Mouse (Mus musculus) heart, embryonic 12.5 days (tissue): ENCODE results near the gene Synj2. TPM values are rescaled to one million over a fixed set of nuclear protein-coding genes. Genes with fewer than 3 reads are reported as not detected.

ENCODE experiments used
- ATAC-seq: fragments of 200-750 bp; cut with Nextera tagmentation; 2 replicates; pipeline ENCODE4 v1.8.0; 2017; ENCODE audit warnings: moderate TSS enrichment, moderate library complexity; ENCODE audit not compliant: insufficient number of reproducible peaks, low FRiP score
- H3K27ac ChIP-seq: fragments of 300-500 bp; sonication (generic); 2 replicates; pipeline ENCODE4 v1.5.1; 2016; ENCODE audit warnings: mild to moderate bottlenecking, moderate library complexity; ENCODE audit not compliant: poor library complexity, severe bottlenecking
- H3K27me3 ChIP-seq: fragments of 300-500 bp; sonication (generic); replicated peaks from 2 replicates; pipeline ENCODE4 v1.6.1; 2016; ENCODE audit warnings: mild to moderate bottlenecking, moderate library complexity
- H3K36me3 ChIP-seq: fragments of 300-500 bp; sonication (generic); 2 replicates; pipeline ENCODE4 v1.6.1; 2016; ENCODE audit warnings: mild to moderate bottlenecking, moderate library complexity
- H3K4me1 ChIP-seq: fragments of 300-500 bp; sonication (generic); replicated peaks from 2 replicates; pipeline ENCODE4 v1.6.1; 2016; ENCODE audit warnings: mild to moderate bottlenecking
- H3K4me2 ChIP-seq: fragments of 300-500 bp; sonication (generic); 2 replicates; pipeline ENCODE4 v1.6.1; 2016; ENCODE audit warnings: mild to moderate bottlenecking, moderate library complexity
- H3K4me3 ChIP-seq: fragments of 300-500 bp; sonication (generic); 2 replicates; pipeline ENCODE4 v1.5.1; 2016; ENCODE audit warnings: mild to moderate bottlenecking
- H3K9ac ChIP-seq: fragments of 300-500 bp; sonication (generic); 2 replicates; pipeline ENCODE4 v1.6.1; 2016; ENCODE audit warnings: mild to moderate bottlenecking, moderate library complexity
- H3K9me3 ChIP-seq: fragments of 300-500 bp; sonication (generic); replicated peaks from 2 replicates; pipeline ENCODE4 v1.6.1; 2016; ENCODE audit warnings: mild to moderate bottlenecking, moderate library complexity
- WGBS: fragments of 180-500 bp; shearing (Covaris S2); methylation state at CpG from one replicate; pipeline ENCODE4 v1.1.7; 2016; 5-methylcytosine and 5-hydroxymethylcytosine counted together
- polyA plus RNA-seq: library from polyadenylated mRNA; unstranded; fragments of >200 nt; fragmentation: Nextera tagmentation; extraction: Ambion mirVana; gene quantifications from 2 replicates; pipeline ENCODE4 v1.2.1, GENCODE M21; 2016

Synj2 gene
- polyA plus RNA-seq, 1 experiment from 2014 or later: 3.9 TPM

DNA sequence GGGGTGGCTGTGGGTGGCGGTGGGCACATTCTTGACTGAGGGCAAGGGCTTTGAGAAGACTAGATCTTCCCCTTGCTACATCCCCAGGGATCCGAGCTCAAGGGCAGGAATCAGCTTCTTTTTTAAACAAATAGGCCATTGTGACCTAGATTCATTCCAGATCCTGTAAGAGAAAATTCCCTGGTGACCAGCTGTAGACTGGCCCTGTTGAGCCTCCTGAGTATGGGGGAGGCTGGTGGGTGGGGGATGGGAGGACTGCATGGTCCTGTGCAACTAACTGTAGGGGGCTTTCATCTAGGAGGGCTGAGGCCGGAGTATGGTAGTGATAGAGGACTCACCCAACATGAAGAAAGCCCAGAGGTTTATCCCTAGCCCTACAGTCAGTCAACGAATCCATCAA lies 47.0 kb downstream of the Synj2 start:
- Histone ChIP-seq H3K4me1 (peaks cover 44% of the 10 kb centered on the region), H3K4me2 (no peak overlapping the region), H3K36me3 (peaks cover 6% of the 10 kb centered on the region), H3K4me3 (no peak overlapping the region), H3K9me3 (no peaks in the 10 kb centered on the region), H3K27me3 (no peaks in the 10 kb centered on the region), H3K27ac (no peak overlapping the region), H3K9ac (no peak overlapping the region)
- no peak for ATAC-seq
- 71% methylated on average over 4 of the region's 4 CpGs for WGBS

DNA sequence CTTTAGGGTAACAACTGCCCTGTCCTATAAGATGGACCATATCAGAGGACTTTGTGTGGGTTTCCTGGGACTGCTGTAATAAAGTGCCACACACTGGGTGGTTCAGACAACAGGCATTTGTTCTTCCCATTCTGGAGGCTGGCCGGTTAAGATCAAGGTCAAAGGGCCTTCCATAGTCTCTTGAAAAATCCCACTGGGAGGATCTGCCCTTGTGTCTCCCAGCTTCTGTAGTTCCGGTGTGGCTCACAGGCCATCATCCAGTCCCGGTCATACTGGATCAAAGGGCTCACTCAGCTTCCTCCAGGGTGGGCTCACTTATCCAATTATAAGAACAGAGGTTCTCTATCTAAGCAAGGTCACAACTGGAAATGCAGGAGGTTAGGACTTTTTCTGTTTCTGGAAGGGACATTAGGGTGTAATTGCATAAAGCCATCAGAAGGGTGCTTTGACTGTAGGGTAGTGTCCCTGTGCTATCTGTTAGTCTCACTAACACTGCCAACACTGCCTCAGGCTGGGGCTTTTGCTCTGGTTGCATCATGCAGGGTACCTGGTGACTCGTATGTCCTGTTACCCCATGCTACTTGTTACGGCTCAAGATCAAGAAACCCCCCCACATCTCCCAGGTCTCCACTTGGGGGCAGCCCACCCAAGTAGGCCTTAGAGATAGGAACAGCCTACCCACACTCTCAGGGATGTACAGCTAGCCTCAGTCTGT lies 51.9 kb downstream of the Synj2 start:
- no peak overlapping the region for H3K27ac ChIP-seq
- H3K4me1 ChIP-seq: peaks cover 44% of the 10 kb centered on the region
- H3K27me3 ChIP-seq: no peaks in the 10 kb centered on the region
- WGBS: 78% methylated on average over 5 of the region's 5 CpGs
- no peak overlapping the region for H3K4me3 ChIP-seq
- no peak overlapping the region for H3K4me2 ChIP-seq
- H3K9me3 ChIP-seq: no peaks in the 10 kb centered on the region
- no peak overlapping the region for H3K9ac ChIP-seq
- H3K36me3 ChIP-seq: peaks cover 6% of the 10 kb centered on the region
- no peak for ATAC-seq

DNA sequence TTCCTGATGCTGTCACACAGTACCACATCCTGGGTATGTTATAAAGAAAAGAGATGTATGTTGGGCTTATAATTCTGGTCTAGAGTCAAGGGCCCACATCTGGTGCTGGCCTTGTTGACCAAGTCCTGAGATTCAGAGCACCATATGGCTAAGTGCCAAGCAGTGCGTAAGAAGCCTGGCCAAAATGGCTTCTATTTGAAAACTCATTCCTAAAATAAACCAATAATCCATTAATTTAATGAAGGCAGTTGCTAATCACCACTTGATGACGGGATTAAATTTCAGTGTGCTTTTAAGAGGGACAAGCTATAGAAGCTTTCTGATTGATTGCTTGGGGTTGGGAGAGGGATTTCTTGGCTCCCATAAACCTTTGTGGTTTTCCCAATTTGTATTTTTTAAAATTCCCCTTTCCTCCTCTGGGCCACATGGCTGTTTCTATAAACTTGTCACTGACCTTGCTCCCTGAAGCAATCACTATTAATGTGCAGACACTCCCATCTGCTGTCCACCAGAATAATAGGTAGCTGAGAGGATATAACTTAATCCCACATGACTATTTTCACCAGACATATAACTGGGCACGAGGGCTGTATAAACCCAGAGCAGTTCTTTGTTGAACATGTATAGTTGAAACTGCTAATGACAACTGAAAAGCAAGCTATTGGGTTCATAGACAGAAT lies 52.6 kb downstream of the Synj2 start:
- peaks cover 48% of the 10 kb centered on the region for H3K4me1 ChIP-seq
- no peak for ATAC-seq
- no peak overlapping the region for H3K9ac ChIP-seq
- H3K36me3 ChIP-seq: peaks cover 6% of the 10 kb centered on the region
- no peak overlapping the region for H3K4me2 ChIP-seq
- no peak overlapping the region for H3K4me3 ChIP-seq
- no peaks in the 10 kb centered on the region for H3K27me3 ChIP-seq
- H3K27ac ChIP-seq: no peak overlapping the region
- H3K9me3 ChIP-seq: no peaks in the 10 kb centered on the region
- WGBS: 87% methylated on average over 3 of the region's 3 CpGs

DNA sequence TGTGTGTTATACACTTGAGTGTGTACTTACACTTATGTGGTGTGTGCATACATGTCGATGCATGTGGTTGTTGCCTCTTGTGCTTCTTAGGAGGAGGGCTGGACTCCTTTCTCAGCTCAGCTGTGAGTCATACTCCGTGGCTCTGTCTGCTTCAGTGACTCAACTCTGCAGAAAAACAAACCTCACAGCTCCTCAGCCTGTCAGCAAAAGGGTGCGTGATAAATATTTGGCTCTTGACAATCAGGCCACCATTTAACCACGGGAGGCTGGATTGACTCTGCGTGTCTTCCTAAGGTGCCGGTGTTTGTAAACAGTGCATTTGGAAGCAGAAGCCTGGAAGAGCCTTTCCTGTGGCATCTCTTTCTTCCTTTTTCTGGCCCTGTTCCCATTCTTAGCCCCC lies 53.5 kb downstream of the Synj2 start:
- no peak overlapping the region for H3K4me3 ChIP-seq
- 48% methylated on average over 6 of the region's 6 CpGs for WGBS
- ATAC-seq: no peak
- H3K9ac ChIP-seq: peak overlapping the region; percentile 23; the same call in 1 of the 2 replicates
- H3K4me2 ChIP-seq: no peak overlapping the region
- H3K27ac ChIP-seq: no peak overlapping the region
- H3K36me3 ChIP-seq: peaks cover 3% of the 10 kb centered on the region
- H3K4me1 ChIP-seq: peaks cover 57% of the 10 kb centered on the region
- no peaks in the 10 kb centered on the region for H3K9me3 ChIP-seq
- H3K27me3 ChIP-seq: no peaks in the 10 kb centered on the region

DNA sequence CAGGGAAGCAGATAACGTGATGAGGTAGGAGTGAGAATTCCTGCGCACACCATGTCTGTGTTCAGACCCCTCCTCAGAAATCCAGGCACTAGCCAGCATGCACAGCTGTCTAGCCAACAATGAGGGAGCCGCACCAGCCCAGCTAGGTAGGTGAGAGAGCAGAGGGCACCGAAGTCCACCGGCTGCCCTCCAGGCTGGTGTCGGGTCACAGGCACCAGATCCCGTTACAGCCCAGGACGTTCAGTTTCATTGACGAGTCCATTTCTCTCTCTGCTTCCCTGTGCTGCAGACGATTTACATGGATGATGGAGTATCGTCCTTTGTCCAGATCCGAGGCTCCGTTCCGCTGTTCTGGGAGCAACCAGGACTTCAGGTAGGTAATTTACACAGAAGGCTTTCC lies 55.5 kb downstream of the Synj2 start:
- WGBS: 67% methylated on average over 14 of the region's 14 CpGs
- H3K36me3 ChIP-seq: no peaks in the 10 kb centered on the region
- H3K4me3 ChIP-seq: no peak overlapping the region
- ATAC-seq: no peak
- H3K27me3 ChIP-seq: no peaks in the 10 kb centered on the region
- H3K4me1 ChIP-seq: peaks cover 64% of the 10 kb centered on the region
- H3K27ac ChIP-seq: peak overlapping the region; percentile 96
- H3K4me2 ChIP-seq: peak overlapping the region; percentile 15; the same call in 1 of the 2 replicates
- no peak overlapping the region for H3K9ac ChIP-seq
- H3K9me3 ChIP-seq: no peaks in the 10 kb centered on the region

DNA sequence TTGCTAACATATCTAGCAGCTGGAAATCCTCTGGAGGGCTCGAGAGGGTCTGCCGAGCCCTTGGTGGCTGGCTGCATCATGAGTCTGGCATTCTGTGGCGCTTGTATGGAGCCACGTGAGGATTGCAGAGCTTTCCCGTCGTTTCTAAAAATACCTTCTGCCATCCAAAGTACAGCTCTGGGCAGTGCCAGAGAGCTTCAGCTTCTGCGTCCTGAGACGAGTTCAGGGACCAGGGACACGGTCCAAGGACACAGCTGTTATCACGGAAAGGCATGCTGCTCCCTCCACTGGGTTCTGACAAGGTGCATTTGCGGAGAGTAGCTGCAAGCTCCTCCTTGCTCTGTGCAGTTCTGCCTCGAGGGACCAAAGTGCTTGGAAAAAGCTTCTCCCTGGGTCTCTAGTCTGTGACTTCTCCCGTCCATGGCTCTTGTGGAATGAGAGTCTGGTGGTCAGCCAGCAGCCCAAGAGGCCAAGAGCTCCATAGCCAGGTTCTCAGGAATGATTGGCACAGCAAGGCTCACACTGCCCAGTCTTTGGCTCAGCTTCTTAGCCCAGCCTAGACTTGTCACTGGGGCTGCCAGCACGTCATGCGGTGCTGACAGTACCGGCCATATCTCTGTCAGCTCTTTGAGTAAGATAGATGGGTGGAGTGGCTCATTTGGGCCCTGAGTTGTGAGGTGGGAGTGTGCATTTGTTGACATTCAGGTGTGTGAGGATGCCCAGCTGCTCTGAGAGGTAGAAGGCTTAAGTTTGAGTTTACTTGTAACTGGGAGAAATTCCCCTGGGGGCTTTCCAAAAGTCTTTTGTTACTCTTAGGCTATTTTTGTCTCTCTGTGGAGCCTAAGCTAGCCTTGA lies 56.5 kb downstream of the Synj2 start:
- Histone ChIP-seq H3K27me3 (no peaks in the 10 kb centered on the region), H3K9ac (no peak overlapping the region), H3K4me1 (peaks cover 73% of the 10 kb centered on the region), H3K36me3 (no peaks in the 10 kb centered on the region), H3K9me3 (no peaks in the 10 kb centered on the region), H3K4me3 (no peak overlapping the region), H3K27ac (peak overlapping the region; percentile 96), H3K4me2 (peak overlapping the region; percentile 44)
- WGBS: 27% methylated on average over 16 of the region's 16 CpGs
- peak; percentile 83 for ATAC-seq

DNA sequence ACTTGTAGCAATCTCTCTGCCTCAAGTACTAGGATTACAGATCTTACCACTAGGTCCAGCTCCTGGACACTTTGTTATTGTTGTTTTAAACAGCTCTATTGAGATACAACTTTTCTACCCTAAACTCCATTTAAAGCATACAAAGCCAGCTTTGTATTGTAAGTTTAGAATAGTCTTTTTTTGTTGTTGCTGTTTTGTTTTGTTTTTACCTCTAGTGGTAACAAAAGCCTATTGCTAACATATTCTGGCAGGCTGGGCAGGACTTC lies 57.1 kb downstream of the Synj2 start:
- no peaks in the 10 kb centered on the region for H3K9me3 ChIP-seq
- ATAC-seq: no peak
- H3K4me1 ChIP-seq: peaks cover 79% of the 10 kb centered on the region
- no peak overlapping the region for H3K4me3 ChIP-seq
- peak overlapping the region; percentile 96 for H3K27ac ChIP-seq
- H3K9ac ChIP-seq: no peak overlapping the region
- 0 out of 2 replicates have a peak, but pooled peaks cover 2% of the 10 kb centered on the region for H3K36me3 ChIP-seq
- peak overlapping the region; percentile 44; the same call in 1 of the 2 replicates for H3K4me2 ChIP-seq
- no peaks in the 10 kb centered on the region for H3K27me3 ChIP-seq

DNA sequence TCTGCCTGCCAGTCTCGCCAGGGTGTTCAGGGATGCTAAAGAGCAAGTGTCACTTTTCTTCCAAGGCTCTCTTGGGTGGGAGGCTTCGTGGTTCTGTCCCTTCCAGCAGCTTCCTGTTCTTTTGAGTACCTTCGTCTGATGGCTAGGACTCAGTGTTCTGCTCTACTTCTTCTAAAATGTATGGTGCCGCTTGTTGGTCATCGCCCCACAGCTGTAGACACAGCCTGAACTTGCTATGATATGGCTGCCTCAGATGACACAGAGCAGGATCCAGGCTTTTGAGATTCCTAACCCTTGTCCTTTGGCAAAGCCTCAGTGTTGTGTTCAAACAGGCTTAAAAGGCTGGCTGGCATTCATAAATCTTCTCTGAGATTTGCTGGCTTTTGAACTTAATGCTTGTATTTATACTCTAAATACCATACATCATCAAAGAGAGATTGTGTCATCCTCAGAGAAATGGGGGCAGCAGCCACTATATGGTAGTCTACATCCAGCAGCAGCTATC lies 58.0 kb downstream of the Synj2 start:
- WGBS: 74% methylated on average over 5 of the region's 5 CpGs
- no peak for ATAC-seq
- H3K9me3 ChIP-seq: no peaks in the 10 kb centered on the region

DNA sequence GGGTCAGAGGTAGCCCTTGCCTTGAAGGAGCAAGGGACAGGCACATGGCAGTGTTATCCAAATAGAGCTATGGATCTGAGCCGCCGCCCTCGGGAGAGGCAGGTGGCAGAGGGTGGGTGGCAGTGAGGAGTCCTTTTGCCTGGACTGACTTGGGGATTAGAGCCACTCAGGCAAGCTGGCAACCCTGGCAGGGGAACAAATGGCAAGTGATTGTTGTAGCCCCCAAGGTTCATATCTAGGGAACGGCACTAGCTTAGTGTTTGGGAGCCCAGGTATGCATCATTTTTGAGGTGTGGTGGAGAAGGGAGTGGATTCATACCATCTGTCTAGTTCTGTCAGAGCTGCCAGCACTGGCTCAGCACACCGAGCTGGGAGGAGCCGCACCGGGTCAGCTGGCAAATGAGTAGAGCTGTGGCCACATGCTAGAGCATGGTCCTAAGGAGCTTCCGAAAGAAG lies 59.8 kb downstream of the Synj2 start:
- Histone ChIP-seq H3K9ac (no peak overlapping the region), H3K9me3 (no peaks in the 10 kb centered on the region), H3K27me3 (no peaks in the 10 kb centered on the region), H3K4me2 (no peak overlapping the region), H3K36me3 (0 out of 2 replicates have a peak, but pooled peaks cover 3% of the 10 kb centered on the region), H3K4me3 (no peak overlapping the region), H3K4me1 (peaks cover 76% of the 10 kb centered on the region), H3K27ac (no peak overlapping the region)
- no peak for ATAC-seq
- WGBS: 84% methylated on average over 8 of the region's 8 CpGs

More for the DNA sequence above, 58.0 kb downstream of the Synj2 start:
- 0 out of 2 replicates have a peak, but pooled peaks cover 3% of the 10 kb centered on the region for H3K36me3 ChIP-seq
- H3K4me3 ChIP-seq: no peak overlapping the region
- H3K27me3 ChIP-seq: no peaks in the 10 kb centered on the region
- H3K9ac ChIP-seq: no peak overlapping the region
- H3K27ac ChIP-seq: peak overlapping the region; percentile 96; the same call in 1 of the 2 replicates
- H3K4me2 ChIP-seq: no peak overlapping the region
- peaks cover 83% of the 10 kb centered on the region for H3K4me1 ChIP-seq

DNA sequence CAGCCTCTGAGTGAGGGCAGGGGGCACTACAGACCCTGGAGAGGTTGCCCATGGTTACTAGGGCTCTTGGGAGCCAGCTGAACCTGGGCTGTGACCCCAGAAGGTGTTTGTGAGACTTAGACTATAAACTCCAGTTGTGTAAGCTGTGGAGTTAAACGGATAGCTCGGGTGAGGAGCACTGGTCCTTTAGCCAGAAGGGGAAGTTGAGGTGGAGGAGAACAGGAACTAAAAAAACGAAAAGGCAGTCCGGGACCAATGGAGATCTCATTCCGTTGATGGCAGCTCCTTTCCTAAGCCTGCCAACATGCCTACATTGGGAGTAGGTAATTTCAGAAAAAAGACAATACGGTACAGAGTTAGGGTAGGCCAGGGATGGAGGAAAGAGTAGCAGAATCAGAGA lies 60.3 kb downstream of the Synj2 start:
- no peak overlapping the region for H3K27ac ChIP-seq
- no peaks in the 10 kb centered on the region for H3K27me3 ChIP-seq
- peaks cover 76% of the 10 kb centered on the region for H3K4me1 ChIP-seq
- H3K9me3 ChIP-seq: no peaks in the 10 kb centered on the region
- 0 out of 2 replicates have a peak, but pooled peaks cover 3% of the 10 kb centered on the region for H3K36me3 ChIP-seq
- 75% methylated on average over 6 of the region's 6 CpGs for WGBS
- no peak overlapping the region for H3K9ac ChIP-seq
- no peak overlapping the region for H3K4me2 ChIP-seq
- no peak for ATAC-seq
- H3K4me3 ChIP-seq: no peak overlapping the region

DNA sequence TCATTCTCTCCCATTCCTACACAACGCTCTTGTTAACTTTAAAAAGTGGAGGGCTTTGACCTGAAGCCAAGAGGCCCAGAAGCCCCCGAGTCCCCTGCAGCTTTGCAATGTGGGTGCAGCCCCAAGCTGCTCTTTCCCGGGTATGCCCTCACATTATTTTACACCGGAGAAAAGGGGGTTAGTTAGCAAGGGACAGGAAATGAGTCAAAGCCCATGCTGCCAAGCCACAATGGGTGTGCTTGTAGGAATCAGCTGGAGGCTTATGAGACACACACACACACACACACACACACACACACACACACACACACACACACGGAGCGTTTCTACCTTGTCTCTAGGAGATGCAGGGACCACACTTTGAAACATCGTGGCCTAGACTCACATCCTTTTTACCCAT lies 60.8 kb downstream of the Synj2 start:
- Histone ChIP-seq H3K4me2 (no peak overlapping the region), H3K27me3 (no peaks in the 10 kb centered on the region), H3K9ac (no peak overlapping the region), H3K4me3 (no peak overlapping the region), H3K4me1 (peaks cover 74% of the 10 kb centered on the region), H3K27ac (no peak overlapping the region), H3K9me3 (no peaks in the 10 kb centered on the region), H3K36me3 (0 out of 2 replicates have a peak, but pooled peaks cover 3% of the 10 kb centered on the region)
- WGBS: 64% methylated on average over 7 of the region's 7 CpGs
- ATAC-seq: no peak
